Mouse (Mus musculus) liver, adult (tissue): ENCODE measurements around the gene Znfx1.

Source experiments
- GATA4 ChIP-seq: IDR thresholded peaks from 2 replicates; pipeline ENCODE4 v1.6.1; 2014; ENCODE audit warnings: mild to moderate bottlenecking, low read length; ENCODE audit not compliant: insufficient replicate concordance

Gene Znfx1

DNA sequence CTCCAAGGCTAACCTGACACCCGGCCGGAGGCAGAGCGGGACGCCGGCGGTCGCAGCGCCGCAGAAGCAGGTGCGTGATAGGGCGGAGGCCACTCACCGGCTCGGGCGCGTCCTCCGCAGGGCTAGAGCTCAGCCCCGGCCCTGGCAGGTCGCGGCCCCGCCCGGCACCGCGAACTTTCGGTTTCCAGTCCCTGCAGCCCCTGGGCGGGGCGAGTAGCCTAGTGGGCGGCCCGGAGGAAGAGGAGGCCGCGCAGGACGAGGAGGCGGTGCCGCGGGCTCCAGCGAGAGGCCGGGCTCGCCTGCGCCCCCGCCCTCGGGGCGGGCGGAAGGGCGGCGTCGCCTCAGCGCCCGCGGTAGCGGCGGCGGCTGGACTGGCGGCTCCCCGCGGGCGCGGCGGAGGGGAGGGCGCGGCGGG is 311 bp downstream of the Znfx1 start:
- TF ChIP-seq GATA4, result no peak; the same call in 1 of the 2 replicates

DNA sequence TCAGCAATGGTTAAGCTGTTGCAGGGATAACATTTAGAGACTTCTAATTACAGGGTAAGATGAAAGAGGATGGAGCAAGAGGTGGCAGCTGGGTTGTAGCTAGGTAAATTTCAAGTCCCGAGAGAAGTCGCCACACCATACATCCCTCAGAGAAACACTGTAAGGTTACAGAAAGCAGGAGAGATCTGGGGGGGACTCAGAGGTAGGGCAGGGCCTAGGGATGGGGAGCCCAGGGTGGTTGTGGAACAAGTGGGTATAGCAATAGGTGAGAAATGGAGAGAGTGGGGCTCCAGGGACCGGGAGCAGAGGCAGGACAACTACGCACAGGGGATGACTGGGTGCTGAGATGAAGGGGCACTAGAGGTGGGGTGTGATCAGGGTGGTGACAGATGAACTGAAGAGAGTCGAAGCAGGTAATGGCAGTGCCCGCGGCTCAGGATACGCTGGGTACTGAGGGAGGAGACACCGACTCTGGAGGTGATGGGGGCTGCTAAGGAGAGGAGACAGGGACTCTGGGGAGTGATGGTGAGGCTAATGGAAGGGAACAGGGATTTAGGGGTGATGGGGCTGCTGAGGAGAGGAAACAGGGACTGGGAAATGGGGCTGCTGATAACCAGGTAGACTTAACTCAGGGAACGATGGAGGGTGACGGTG is 1.3 kb downstream of the Znfx1 start:
- no peak for TF ChIP-seq GATA4

DNA sequence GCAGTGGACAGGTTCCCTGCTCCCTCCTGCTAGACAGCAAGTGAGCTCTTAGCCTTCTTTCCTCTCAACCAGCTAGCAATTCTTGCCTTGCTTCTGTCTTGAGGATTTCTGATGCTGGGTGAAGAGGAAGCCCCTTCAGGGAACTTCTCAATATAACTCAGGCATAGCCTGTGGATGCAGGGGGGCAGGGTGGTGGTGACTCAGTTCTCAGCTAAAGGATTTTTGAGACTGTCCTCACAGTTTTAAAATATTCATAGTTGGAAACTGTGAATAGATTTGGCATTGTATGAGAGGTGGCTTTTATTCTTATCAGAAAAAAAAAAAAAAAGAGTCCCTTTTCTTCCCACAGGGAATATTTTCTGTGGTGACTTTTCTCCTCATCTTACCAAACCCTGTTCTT is 2.1 kb downstream of the Znfx1 start:
- no peak for TF ChIP-seq GATA4

DNA sequence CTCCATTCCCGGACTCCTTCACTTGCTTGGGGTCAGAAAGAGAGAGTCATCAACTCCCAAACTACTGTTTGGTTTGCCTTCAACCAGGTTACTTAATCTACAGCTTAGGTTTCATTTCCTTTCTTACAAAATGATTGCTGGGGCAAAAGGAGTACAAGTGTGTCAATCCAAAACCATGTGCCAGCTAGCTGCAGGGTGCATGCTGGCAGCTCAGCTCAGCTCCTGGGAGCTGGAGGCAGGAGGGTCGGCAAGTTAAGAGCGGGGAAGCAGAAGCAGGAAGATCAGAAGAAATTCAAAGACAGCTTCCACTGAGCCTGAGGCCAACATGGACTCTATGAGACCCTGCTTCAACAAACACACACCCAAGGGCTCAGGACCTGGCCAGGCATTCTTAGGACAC is 2.5 kb downstream of the Znfx1 start:
- peak; percentile 47; the same call in 1 of the 2 replicates for TF ChIP-seq GATA4

DNA sequence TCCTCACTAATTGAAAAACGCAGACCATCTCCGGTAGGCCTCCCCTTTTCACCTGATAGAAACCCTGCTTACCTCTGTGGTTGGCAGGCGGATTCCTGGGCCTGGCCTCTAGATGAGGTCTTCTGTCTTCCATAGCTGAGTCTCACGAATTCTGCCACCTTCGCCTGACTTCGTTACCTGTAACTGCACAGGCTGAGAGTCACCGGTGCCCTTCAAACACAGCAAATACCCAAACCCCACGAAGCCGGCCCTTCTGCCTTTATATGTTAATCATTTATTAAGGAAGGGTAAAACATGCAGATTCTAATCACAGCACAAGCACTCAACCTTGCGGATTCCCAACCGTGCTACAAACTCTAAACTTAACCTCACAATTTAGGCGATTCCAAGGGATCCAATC is 2.9 kb downstream of the Znfx1 start:
- TF ChIP-seq GATA4, result no peak; the same call in 1 of the 2 replicates

DNA sequence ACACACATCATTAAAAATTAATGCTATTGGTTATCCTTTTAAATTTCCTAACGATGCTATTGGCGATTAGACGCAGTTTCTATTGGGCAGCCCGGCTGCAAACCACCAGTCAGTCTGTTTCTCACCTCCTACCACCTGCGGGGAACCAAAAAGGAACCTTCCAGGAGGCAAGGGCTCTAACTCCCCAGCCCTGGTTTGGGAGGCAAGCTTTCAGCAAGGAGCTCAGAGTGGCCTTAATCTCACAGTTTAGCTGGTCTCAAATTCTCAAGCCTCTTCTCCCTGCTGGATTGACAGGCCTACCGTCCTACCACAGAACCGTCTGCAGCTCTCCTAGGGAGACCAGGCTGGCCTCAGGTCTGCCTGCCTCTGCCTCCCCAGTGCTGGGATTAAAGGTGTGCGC is 3.3 kb downstream of the Znfx1 start:
- no peak for TF ChIP-seq GATA4

DNA sequence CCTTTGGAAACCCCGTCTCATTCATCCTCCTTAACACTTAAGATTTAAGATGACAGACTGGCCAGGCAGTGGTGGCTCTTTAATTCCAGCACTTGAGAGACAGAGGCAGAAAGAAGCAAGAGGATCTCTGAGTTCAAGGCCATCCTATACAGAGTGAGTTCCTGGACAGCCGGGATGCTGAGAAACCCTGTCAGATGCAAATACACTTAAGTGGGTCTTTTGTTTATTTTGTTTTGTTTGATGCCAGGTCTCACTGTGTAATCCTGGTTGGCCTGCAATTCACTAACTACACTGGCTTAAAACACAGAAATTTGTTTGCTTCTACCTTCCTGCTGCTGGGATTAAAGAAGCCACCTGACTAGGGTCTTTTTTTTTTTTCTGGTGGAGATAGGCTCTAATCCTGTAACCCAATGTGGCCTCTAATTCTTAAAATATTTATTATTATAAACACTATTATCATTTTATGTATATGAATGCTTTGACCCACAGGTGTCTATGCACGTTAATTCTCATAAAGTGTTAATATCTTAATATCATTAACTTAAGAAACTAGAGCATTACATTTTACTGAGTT is 3.9 kb downstream of the Znfx1 start:
- TF ChIP-seq GATA4, result no peak

DNA sequence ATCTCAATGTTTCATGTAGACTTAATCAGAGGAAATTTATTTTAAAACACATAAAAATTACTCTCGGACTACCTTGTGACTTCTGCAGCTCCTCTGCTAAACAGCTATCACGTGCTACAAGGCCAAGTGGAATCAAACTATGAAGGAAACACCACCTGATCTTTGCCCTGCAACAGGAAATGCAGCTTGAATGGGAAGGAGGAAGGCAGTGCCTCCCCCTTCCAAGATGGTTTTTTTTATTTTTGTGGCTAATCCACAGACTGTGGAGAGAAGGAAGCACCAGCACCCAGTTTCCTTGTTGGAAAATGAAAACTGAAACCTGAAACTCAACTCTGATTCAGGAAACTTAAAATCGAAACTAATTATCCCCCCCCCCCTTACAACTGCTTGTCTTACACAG is 4.6 kb downstream of the Znfx1 start:
- peak; percentile 49; the same call in 1 of the 2 replicates for TF ChIP-seq GATA4

DNA sequence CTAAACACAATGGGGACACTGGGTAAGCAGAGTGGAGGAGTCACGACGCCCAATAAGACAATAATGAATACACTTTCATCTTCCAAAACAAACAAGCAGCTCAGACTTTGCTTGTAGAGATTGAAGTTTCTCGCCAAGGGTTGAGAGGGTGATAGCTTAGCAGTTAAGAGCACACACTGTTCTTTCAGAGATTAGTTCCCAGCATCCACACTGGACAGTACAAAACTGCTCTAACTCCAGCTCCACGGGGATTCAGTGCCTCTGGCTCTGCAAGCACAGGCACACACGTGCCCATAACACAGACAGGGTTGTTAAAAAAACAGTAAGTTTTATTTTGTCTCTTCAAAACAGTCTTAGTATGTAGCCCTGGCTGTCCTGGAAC is 5.9 kb downstream of the Znfx1 start:
- no peak for TF ChIP-seq GATA4

DNA sequence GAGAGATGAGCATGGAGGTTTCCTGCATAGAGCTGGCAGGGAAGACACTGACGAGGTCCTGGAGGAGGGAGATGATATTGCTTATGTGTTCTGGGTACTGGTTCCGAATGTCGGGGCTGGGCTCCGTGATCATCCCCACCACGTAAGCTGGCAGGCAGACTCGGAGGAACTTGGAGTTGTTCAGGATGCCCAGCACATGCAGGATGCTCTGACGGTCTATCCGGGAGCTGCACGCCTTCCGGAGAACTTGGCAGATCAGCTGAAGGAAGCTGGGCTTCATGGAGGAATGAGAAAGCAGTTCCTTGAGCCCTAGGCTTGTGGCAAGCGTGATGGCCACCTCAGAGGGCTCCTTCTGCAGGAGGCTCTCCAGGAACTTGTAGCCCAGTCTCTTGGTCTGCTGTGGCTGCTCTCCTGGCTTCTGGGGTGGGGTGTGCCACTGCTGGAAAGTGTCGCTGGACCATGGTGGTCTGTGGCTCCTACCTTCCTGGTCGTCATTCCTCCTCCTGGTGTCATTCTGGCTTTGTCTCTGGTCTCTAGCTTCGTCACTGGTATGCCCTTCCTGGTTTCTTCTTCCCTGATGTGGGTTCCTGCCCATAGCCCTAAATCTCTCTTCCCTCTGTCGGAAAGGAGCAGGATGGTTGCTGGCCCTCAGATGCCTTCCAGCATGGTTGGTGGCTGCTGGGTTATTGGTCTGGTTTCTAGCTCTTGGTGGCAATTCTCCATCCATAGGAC is 6.4 kb downstream of the Znfx1 start:
- no peak for TF ChIP-seq GATA4

DNA sequence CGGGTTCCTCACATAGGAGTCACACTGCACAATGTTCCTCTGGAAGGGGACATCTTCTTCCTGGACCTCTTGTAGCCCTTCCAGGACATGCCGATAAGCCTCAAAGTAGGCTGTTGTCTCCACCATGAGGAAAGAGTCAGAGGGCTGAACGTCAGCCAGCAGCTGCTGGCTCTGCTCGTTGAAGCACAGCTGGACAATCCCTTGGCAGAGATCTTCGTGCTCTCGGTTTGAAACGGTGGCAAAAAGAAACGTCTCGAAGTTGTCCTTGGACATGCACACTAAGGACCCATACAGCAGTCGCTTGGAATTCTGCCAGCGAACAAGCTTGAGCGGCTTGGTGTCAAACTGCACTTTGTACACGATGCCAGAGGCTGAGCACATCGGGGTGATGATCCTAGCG is 7.4 kb downstream of the Znfx1 start:
- TF ChIP-seq GATA4, result peak; percentile 18; the same call in 1 of the 2 replicates

DNA sequence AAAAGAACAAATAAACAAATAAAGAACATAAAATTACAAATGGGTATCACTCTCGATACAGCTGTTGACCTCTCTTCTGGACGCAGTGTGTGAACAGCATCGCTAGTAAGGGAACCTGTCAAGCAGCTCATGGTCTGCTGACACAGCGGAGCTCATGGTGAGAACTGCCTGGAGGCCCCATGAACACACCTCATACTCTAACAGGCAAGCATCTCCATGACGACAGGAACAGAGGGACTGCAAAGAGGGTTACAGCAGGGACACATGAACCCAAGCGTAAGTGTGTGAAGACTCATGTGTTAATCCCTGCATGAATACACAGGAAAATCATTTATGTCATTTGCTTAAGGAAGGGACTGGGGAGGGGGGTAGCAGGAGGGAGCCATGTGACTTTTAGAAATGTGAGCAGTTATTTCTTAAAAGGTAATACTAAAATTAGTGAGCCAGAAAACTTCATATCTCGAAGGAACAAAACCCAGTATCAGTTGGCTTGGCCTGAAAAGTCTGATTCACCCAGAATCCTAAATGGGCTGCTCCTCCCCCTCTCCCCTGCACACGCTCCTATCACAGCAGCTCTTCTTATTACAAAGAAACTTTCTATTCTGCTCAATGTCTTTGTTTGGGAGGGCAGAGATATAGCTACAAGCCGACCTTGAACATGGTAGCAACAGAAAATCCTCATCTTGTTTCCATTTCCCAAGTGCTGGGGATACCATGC is 9.5 kb downstream of the Znfx1 start:
- TF ChIP-seq GATA4, result no peak

DNA sequence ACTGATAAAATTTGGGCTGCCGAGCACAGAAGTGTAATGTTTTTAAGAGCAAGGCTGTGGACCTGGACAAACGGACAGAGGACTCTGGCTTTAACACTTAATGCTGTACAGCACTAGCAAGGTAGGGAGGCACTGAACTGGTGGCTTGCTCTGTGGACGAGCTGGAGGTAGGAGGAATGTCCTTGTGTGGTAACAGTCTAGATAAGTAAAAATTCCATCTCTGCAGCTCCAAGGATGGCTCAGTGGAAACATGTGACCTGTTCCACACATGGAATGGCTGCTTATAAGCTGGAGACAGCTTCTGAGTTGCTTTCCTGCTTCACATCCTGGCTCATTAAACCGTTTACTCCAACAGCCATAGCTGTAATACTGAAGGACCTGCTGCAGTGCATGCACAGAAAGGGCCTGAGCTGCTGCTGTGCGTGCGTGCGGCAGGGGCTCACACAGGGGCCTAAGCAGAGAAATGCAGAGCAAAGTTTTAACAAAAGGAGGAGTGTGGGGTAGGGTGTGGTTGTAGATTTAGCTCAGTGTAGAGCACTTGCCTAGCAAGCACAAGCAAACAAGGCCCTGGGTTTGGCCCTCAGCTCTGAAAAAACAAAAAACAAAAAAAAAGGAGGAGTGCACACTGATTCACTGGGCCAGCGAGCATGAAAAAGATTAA is 14.0 kb downstream of the Znfx1 start:
- no peak for TF ChIP-seq GATA4

DNA sequence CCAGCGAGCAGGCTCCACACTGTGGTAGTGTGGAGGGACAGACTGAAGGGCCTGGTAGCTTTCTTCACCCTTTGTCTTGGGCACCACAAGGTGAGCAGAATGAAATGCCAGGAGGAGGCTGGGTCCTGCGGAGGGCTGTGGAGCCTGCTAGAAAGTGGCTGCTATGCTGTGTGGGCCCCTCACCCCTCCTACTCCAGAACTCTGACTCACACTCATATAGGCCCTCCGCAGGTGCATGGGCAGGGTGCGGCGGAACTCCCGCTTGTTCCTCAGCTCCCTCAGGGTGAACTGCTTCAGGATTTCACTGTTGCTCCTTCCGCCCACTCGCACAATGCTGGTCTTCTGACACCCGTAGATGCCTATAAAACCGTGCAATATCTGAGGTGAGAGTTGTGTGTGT is 14.6 kb downstream of the Znfx1 start:
- no peak for TF ChIP-seq GATA4
